Mouse (Mus musculus): ENCODE measurements at regions not wholly inside any gene's neighbourhood (a gene's known extent, or its start where the extent isn't known, plus 50 kb on each side); places are given as distances from the start of the nearest gene placed in this dataset.

- Histone ChIP-seq H3K4me3 (no peak overlapping the region), H3K27me3 (ENCODE audit: control insufficient read depth, insufficient read depth, low read length) (no peaks in the 10 kb centered on the region), H3K79me2 (replicated peaks; ENCODE audit: control insufficient read depth, insufficient read depth, low read length) (no peaks in the 10 kb centered on the region), H3K27ac (peak overlapping the region; percentile 26; the same call in 1 of the 2 replicates), H3K9ac (ENCODE audit: low read depth, low read length) (no peak overlapping the region), H3K4me1 (ENCODE audit: control insufficient read depth, insufficient read depth, low read length) (peaks cover 2% of the 10 kb centered on the region; the same call in 1 of the 2 replicates), H3K36me3 (ENCODE audit: control insufficient read depth, insufficient read depth, low read length) (no peaks in the 10 kb centered on the region)
- 76% methylated on average over 11 of the region's 11 CpGs for WGBS
- DNase-seq, result no peak
- intact Hi-C loops (cut with DNase I), result no loop called here
- TF ChIP-seq CTCF (IDR thresholded peaks at IDR 0.05) (no peak), POLR2A (IDR thresholded peaks at IDR 0.05; ENCODE audit: insufficient read depth, low read depth, low read length) (no peak), EP300 (IDR thresholded peaks at IDR 0.05; ENCODE audit: insufficient read depth, low read depth, low read length) (no peak)
These were observed 73.7 kb upstream of the 1700021F07Rik start for GRCm38 (mm10) chr2:173448546-173449187.

GRCm38 (mm10) chr2:173449198-173449597, 73.2 kb upstream of the 1700021F07Rik start:
- no peak overlapping the region for H3K4me3 ChIP-seq
- 71% methylated on average over 5 of the region's 5 CpGs for WGBS
- peak; percentile 54 to 69 for DNase-seq
- intact Hi-C loops (cut with DNase I), result no loop called here
- H3K27me3 ChIP-seq (ENCODE audit: control insufficient read depth, insufficient read depth, low read length), result no peaks in the 10 kb centered on the region
- H3K27ac ChIP-seq, result no peak overlapping the region
- no peak overlapping the region for H3K9ac ChIP-seq (ENCODE audit: low read depth, low read length)
- no peaks in the 10 kb centered on the region for H3K36me3 ChIP-seq (ENCODE audit: control insufficient read depth, insufficient read depth, low read length)
- TF ChIP-seq POLR2A (IDR thresholded peaks at IDR 0.05; ENCODE audit: insufficient read depth, low read depth, low read length) (no peak), EP300 (IDR thresholded peaks at IDR 0.05; ENCODE audit: insufficient read depth, low read depth, low read length) (0 out of 2 replicates have a peak, but pooled peaks have one; percentile 44)
- H3K4me1 ChIP-seq (ENCODE audit: control insufficient read depth, insufficient read depth, low read length), result peaks cover 2% of the 10 kb centered on the region; the same call in 1 of the 2 replicates
- H3K79me2 ChIP-seq (replicated peaks; ENCODE audit: control insufficient read depth, insufficient read depth, low read length), result no peaks in the 10 kb centered on the region

GRCm38 (mm10) chr2:173451993-173452481, 70.3 kb upstream of the 1700021F07Rik start:
- H3K36me3 ChIP-seq (ENCODE audit: control insufficient read depth, insufficient read depth, low read length), result no peaks in the 10 kb centered on the region
- no peak overlapping the region for H3K4me3 ChIP-seq
- 69% methylated on average over 15 of the region's 15 CpGs for WGBS
- peaks cover 2% of the 10 kb centered on the region; the same call in 1 of the 2 replicates for H3K4me1 ChIP-seq (ENCODE audit: control insufficient read depth, insufficient read depth, low read length)
- DNase-seq, result peak in 1 of 2 experiments; percentile 18
- TF ChIP-seq POLR2A (IDR thresholded peaks at IDR 0.05; ENCODE audit: insufficient read depth, low read depth, low read length) (no peak), EP300 (IDR thresholded peaks at IDR 0.05; ENCODE audit: insufficient read depth, low read depth, low read length) (no peak), CTCF (IDR thresholded peaks at IDR 0.05) (no peak)
- H3K79me2 ChIP-seq (replicated peaks; ENCODE audit: control insufficient read depth, insufficient read depth, low read length), result no peaks in the 10 kb centered on the region
- no peak overlapping the region for H3K9ac ChIP-seq (ENCODE audit: low read depth, low read length)
- intact Hi-C loops (cut with DNase I), result loop anchor here (2.0 to 5.0 kb wide), 2 partner anchors 175 to 265 kb away; partner anchors contain the start of gene Pmepa1
- H3K27ac ChIP-seq, result no peak overlapping the region
- no peaks in the 10 kb centered on the region for H3K27me3 ChIP-seq (ENCODE audit: control insufficient read depth, insufficient read depth, low read length)

GRCm38 (mm10) chr2:173452800-173453199, 69.6 kb upstream of the 1700021F07Rik start:
- intact Hi-C loops (cut with DNase I), result loop anchor here (1.0 to 5.0 kb wide), 3 partner anchors 175 to 266 kb away; partner anchors contain the start of gene Pmepa1
- Histone ChIP-seq H3K4me1 (ENCODE audit: control insufficient read depth, insufficient read depth, low read length) (peaks cover 2% of the 10 kb centered on the region; the same call in 1 of the 2 replicates), H3K4me3 (no peak overlapping the region), H3K36me3 (ENCODE audit: control insufficient read depth, insufficient read depth, low read length) (no peaks in the 10 kb centered on the region), H3K9ac (ENCODE audit: low read depth, low read length) (no peak overlapping the region), H3K27ac (no peak overlapping the region), H3K27me3 (ENCODE audit: control insufficient read depth, insufficient read depth, low read length) (no peaks in the 10 kb centered on the region), H3K79me2 (replicated peaks; ENCODE audit: control insufficient read depth, insufficient read depth, low read length) (no peaks in the 10 kb centered on the region)
- WGBS, result 87% methylated on average over 4 of the region's 4 CpGs
- TF ChIP-seq POLR2A (IDR thresholded peaks at IDR 0.05; ENCODE audit: insufficient read depth, low read depth, low read length) (no peak), EP300 (IDR thresholded peaks at IDR 0.05; ENCODE audit: insufficient read depth, low read depth, low read length) (no peak), CTCF (IDR thresholded peaks at IDR 0.05) (no peak)
- peak in 1 of 2 experiments; percentile 16 for DNase-seq

- H3K9ac ChIP-seq (ENCODE audit: low read depth, low read length), result no peak overlapping the region
- H3K27me3 ChIP-seq (ENCODE audit: control insufficient read depth, insufficient read depth, low read length), result no peaks in the 10 kb centered on the region
- 69% methylated on average over 14 of the region's 14 CpGs for WGBS
- TF ChIP-seq CTCF (IDR thresholded peaks at IDR 0.05) (peak; percentile 81), EP300 (IDR thresholded peaks at IDR 0.05; ENCODE audit: insufficient read depth, low read depth, low read length) (peak; percentile 49; the same call in 1 of the 2 replicates), POLR2A (IDR thresholded peaks at IDR 0.05; ENCODE audit: insufficient read depth, low read depth, low read length) (no peak)
- no peaks in the 10 kb centered on the region for H3K79me2 ChIP-seq (replicated peaks; ENCODE audit: control insufficient read depth, insufficient read depth, low read length)
- DNase-seq, result peak in 1 of 2 experiments; percentile 52
- H3K4me1 ChIP-seq (ENCODE audit: control insufficient read depth, insufficient read depth, low read length), result peaks cover 2% of the 10 kb centered on the region; the same call in 1 of the 2 replicates
- H3K27ac ChIP-seq, result no peak overlapping the region
- H3K36me3 ChIP-seq (ENCODE audit: control insufficient read depth, insufficient read depth, low read length), result no peaks in the 10 kb centered on the region
- no peak overlapping the region for H3K4me3 ChIP-seq
- intact Hi-C loops (cut with DNase I), result loop anchor here (1.0 to 5.0 kb wide), 3 partner anchors 176 to 267 kb away; partner anchors contain the start of gene Pmepa1
These were observed 68.6 kb upstream of the 1700021F07Rik start for GRCm38 (mm10) chr2:173453569-173454405.
